Mouse (Mus musculus) neural tube, embryonic 14.5 days (tissue): ENCODE measurements around the gene Htra3. TPM values are rescaled to one million over a fixed set of nuclear protein-coding genes. Genes with fewer than 3 reads are reported as not detected.

Source experiments
- ATAC-seq: fragments of 200-750 bp; cut with Nextera tagmentation; 2 replicates; pipeline ENCODE4 v1.8.0; 2017; ENCODE audit warnings: low read depth, mild to moderate bottlenecking, moderate TSS enrichment, moderate library complexity
- H3K27ac ChIP-seq: fragments of 300-500 bp; sonication (generic); 2 replicates; pipeline ENCODE4 v1.5.1; 2014; ENCODE audit warnings: low read depth, mild to moderate bottlenecking, control low read depth, low read length, moderate library complexity, mixed read lengths
- H3K27me3 ChIP-seq: fragments of 300-500 bp; sonication (generic); 2 replicates; pipeline ENCODE4 v1.6.1; 2014; ENCODE audit warnings: low read length; ENCODE audit not compliant: control insufficient read depth, insufficient read depth
- H3K36me3 ChIP-seq: fragments of 300-500 bp; sonication (generic); 2 replicates; pipeline ENCODE4 v1.6.1; 2014; ENCODE audit warnings: low read length, mixed read lengths; ENCODE audit not compliant: control insufficient read depth, insufficient read depth
- H3K4me1 ChIP-seq: fragments of 300-500 bp; sonication (generic); 2 replicates; pipeline ENCODE4 v1.6.1; 2014; ENCODE audit warnings: low read length; ENCODE audit not compliant: control insufficient read depth, insufficient read depth
- H3K4me2 ChIP-seq: fragments of 300-500 bp; sonication (generic); 2 replicates; pipeline ENCODE4 v1.6.1; 2014; ENCODE audit warnings: mild to moderate bottlenecking, low read depth, low read length, control low read depth
- H3K4me3 ChIP-seq: fragments of 300-500 bp; sonication (generic); 2 replicates; pipeline ENCODE4 v1.5.1; 2014; ENCODE audit warnings: low read depth, low read length, control low read depth, mixed read lengths
- H3K9ac ChIP-seq: fragments of 300-500 bp; sonication (generic); replicated peaks from 2 replicates; pipeline ENCODE4 v1.6.1; 2014; ENCODE audit warnings: low read depth, mild to moderate bottlenecking, control low read depth, low read length, mixed read lengths
- H3K9me3 ChIP-seq: fragments of 300-500 bp; sonication (generic); 2 replicates; pipeline ENCODE4 v1.6.1; 2016; ENCODE audit warnings: low read length; ENCODE audit not compliant: control insufficient read depth
- WGBS: fragments of 180-500 bp; shearing (Covaris S2); extraction: QIAGEN DNeasy Blood & Tissue Kit; methylation state at CpG from one replicate; pipeline ENCODE4 v1.1.7; 2014; 5-methylcytosine and 5-hydroxymethylcytosine counted together
- polyA plus RNA-seq: library from polyadenylated mRNA; unstranded; fragments of >200 nt; fragmentation: Nextera tagmentation; extraction: Ambion mirVana; gene quantifications from 2 replicates; pipeline ENCODE4 v1.2.1, GENCODE M21; 2014

Gene Htra3
- polyA plus RNA-seq, 1 experiment from 2014 or later: 12.6 TPM

- Histone ChIP-seq H3K4me3 (no peak overlapping the region), H3K27me3 (no peaks in the 10 kb centered on the region), H3K27ac (no peak overlapping the region), H3K4me2 (no peak overlapping the region), H3K9me3 (no peaks in the 10 kb centered on the region), H3K36me3 (no peaks in the 10 kb centered on the region), H3K4me1 (no peaks in the 10 kb centered on the region), H3K9ac (no peak overlapping the region)
- ATAC-seq: no peak
Observed at GRCm38 (mm10) chr5:35719343-35719742, 39.8 kb upstream of the Htra3 start.

- 74% methylated on average over 11 of the region's 11 CpGs for WGBS
- H3K4me2 ChIP-seq: no peak overlapping the region
Observed at GRCm38 (mm10) chr5:35718817-35719216, 39.2 kb upstream of the Htra3 start.

GRCm38 (mm10) chr5:35717946-35718345 is 38.4 kb upstream of the Htra3 start:
- Histone ChIP-seq H3K9me3 (no peaks in the 10 kb centered on the region), H3K4me2 (no peak overlapping the region), H3K27ac (no peak overlapping the region), H3K36me3 (no peaks in the 10 kb centered on the region), H3K27me3 (no peaks in the 10 kb centered on the region), H3K4me1 (no peaks in the 10 kb centered on the region), H3K4me3 (no peak overlapping the region), H3K9ac (no peak overlapping the region)
- 54% methylated on average over 4 of the region's 4 CpGs for WGBS
- no peak for ATAC-seq

More at GRCm38 (mm10) chr5:35718817-35719216, 39.2 kb upstream of the Htra3 start:
- Histone ChIP-seq H3K27ac (no peak overlapping the region), H3K36me3 (no peaks in the 10 kb centered on the region), H3K4me1 (no peaks in the 10 kb centered on the region), H3K27me3 (no peaks in the 10 kb centered on the region), H3K9ac (no peak overlapping the region), H3K4me3 (no peak overlapping the region), H3K9me3 (no peaks in the 10 kb centered on the region)
- ATAC-seq: no peak

GRCm38 (mm10) chr5:35717455-35717854 is 37.9 kb upstream of the Htra3 start:
- H3K4me3 ChIP-seq: no peak overlapping the region
- H3K36me3 ChIP-seq: no peaks in the 10 kb centered on the region
- H3K27me3 ChIP-seq: no peaks in the 10 kb centered on the region
- no peak overlapping the region for H3K27ac ChIP-seq
- no peaks in the 10 kb centered on the region for H3K4me1 ChIP-seq
- 81% methylated on average over 5 of the region's 5 CpGs for WGBS
- no peaks in the 10 kb centered on the region for H3K9me3 ChIP-seq
- ATAC-seq: no peak
- no peak overlapping the region for H3K9ac ChIP-seq
- no peak overlapping the region for H3K4me2 ChIP-seq

DNA sequence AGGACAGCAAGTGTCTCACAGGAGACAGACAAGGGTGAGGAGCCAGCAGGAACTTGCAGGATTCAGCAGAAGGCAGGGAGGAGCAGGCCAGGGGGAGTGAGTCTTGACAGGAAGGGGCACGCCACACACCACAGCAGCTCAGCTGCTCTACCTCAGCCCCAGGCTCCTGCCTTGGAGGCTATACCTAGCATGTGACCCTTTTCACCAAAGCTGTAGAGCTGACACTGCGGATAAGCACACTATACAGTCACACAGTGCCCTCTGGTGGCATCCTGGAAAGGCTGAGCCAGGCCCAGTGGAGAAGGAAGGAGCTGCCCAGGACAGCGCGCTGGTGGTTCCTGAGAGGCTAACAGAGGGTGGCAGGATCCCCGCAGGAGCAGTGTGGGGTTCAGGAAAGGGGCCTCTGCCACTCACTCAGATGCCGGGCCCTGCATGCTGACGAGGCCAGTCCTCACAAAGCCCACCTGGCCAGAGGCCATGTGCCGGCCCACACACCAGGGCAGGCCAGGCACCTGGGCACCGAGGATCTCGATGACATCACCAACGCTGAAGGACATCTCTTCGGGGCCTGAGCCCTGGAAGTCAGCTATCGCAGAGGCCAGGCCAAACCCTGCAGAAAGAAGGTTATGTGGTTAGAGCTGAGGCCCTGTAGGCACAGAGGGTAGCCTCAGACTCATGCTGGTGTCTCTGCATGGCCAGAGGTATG is 34.2 kb upstream of the Htra3 start:
- H3K27me3 ChIP-seq: no peaks in the 10 kb centered on the region
- no peak overlapping the region for H3K27ac ChIP-seq
- ATAC-seq: peak; percentile 96
- H3K9ac ChIP-seq: no peak overlapping the region
- no peak overlapping the region for H3K4me3 ChIP-seq
- H3K9me3 ChIP-seq: no peaks in the 10 kb centered on the region
- H3K36me3 ChIP-seq: no peaks in the 10 kb centered on the region
- no peak overlapping the region for H3K4me2 ChIP-seq
- H3K4me1 ChIP-seq: no peaks in the 10 kb centered on the region
- 54% methylated on average over 13 of the region's 13 CpGs for WGBS

GRCm38 (mm10) chr5:35712517-35712916 is 32.9 kb upstream of the Htra3 start:
- no peak overlapping the region for H3K9ac ChIP-seq

DNA sequence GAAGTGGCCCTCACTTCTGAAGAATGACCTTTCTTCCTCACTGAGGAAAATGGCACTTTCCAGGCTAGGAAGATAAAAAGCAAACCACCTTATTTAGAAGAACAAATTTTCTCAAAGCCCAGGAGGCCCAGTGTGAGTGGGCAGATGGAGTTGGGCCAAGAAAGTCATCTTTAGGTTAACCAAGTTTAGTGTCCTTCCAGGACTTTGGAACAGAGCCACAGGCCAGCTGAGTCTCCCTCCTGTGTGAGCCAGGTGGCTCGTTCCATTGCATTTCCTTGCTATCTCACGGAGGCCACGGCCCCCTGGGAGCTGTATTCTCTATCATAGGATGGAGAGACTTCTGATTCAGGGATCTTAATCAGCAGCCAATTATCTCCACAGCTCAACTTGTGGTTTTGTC is 31.3 kb upstream of the Htra3 start:
- no peak for ATAC-seq
- Histone ChIP-seq H3K9me3 (no peaks in the 10 kb centered on the region), H3K27ac (no peak overlapping the region), H3K4me1 (no peaks in the 10 kb centered on the region), H3K27me3 (no peaks in the 10 kb centered on the region), H3K4me3 (no peak overlapping the region), H3K4me2 (no peak overlapping the region), H3K36me3 (no peaks in the 10 kb centered on the region), H3K9ac (no peak overlapping the region)
- 44% methylated on average over 3 of the region's 3 CpGs for WGBS

More at GRCm38 (mm10) chr5:35712517-35712916, 32.9 kb upstream of the Htra3 start:
- Histone ChIP-seq H3K27ac (no peak overlapping the region), H3K4me1 (no peaks in the 10 kb centered on the region), H3K36me3 (no peaks in the 10 kb centered on the region), H3K27me3 (no peaks in the 10 kb centered on the region), H3K9me3 (no peaks in the 10 kb centered on the region), H3K4me2 (no peak overlapping the region), H3K4me3 (no peak overlapping the region)
- ATAC-seq: no peak
- 75% methylated on average over 5 of the region's 5 CpGs for WGBS

GRCm38 (mm10) chr5:35710481-35710880 is 30.9 kb upstream of the Htra3 start:
- Histone ChIP-seq H3K4me1 (no peaks in the 10 kb centered on the region), H3K4me2 (no peak overlapping the region), H3K27ac (no peak overlapping the region), H3K27me3 (no peaks in the 10 kb centered on the region), H3K9ac (no peak overlapping the region), H3K4me3 (no peak overlapping the region), H3K9me3 (no peaks in the 10 kb centered on the region), H3K36me3 (no peaks in the 10 kb centered on the region)
- ATAC-seq: no peak
- WGBS: 67% methylated on average over 3 of the region's 3 CpGs

GRCm38 (mm10) chr5:35705411-35705810 is 25.8 kb upstream of the Htra3 start:
- H3K9ac ChIP-seq: no peak overlapping the region
- ATAC-seq: no peak
- 96% methylated on average over 3 of the region's 3 CpGs for WGBS
- H3K9me3 ChIP-seq: no peaks in the 10 kb centered on the region
- no peaks in the 10 kb centered on the region for H3K4me1 ChIP-seq
- H3K27me3 ChIP-seq: no peaks in the 10 kb centered on the region
- no peak overlapping the region for H3K4me2 ChIP-seq
- H3K27ac ChIP-seq: no peak overlapping the region
- H3K4me3 ChIP-seq: no peak overlapping the region
- H3K36me3 ChIP-seq: no peaks in the 10 kb centered on the region
